In the genomic region with DNA sequence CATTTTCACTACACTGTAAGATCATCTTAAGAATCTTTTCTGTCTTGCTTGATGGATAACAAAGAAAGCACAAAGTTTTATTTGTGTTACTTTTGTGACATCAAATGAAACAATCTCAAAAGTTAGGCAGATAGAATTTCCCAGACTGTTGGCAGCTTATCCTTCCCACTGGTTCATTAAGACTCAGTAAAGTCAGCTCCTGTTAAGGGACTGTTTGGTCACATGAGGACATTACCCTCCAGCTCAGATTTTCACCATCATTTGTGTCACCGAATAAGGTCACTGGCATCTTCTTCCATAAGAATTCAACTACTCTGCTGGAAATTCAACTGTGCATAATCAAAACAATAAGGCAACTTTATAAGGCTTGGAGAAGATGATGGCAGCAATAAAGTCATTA, we compare ENCODE assay signal across 20 mouse cellular contexts.
DNase-seq lines count a peak whose midpoint lies in the region; ATAC-seq and TF ChIP-seq lines count a peak whose summit lies in the region.
"Had no signal": no experiment of that assay in that cellular context is flagged by ENCODE, and none has a peak within 500 bp of the region (broad histone marks: within the 10 kb centered on the region; RNA-seq: fewer than 3 reads in every experiment).

No protein-coding gene starts in this region.

- no peaks in the 10 kb centered on the region for H3K9me3 ChIP-seq in liver, embryonic 12.5 days (replicated peaks)
- H3K9me3 ChIP-seq: G1E had no signal

- 79% methylated on average over 1 of the region's 1 CpGs for WGBS in liver, adult 2 months
- WGBS in liver, embryonic 12.5 days (ENCODE audit: insufficient replicate concordance), result 68% methylated on average over 1 of the region's 1 CpGs

- TF ChIP-seq POLR2A in liver, adult 2 months (IDR thresholded peaks at IDR 0.05; ENCODE audit: extremely low read depth, insufficient read depth, low read length), result no peak

- no peak overlapping the region for H3K4me3 ChIP-seq in liver, adult 2 months (ENCODE audit: insufficient read depth, low read depth, low read length)
- H3K4me3 ChIP-seq in liver, embryonic 12.5 days, result no peak overlapping the region

- H3K27me3 ChIP-seq in liver, adult 2 months (ENCODE audit: control insufficient read depth, insufficient read depth, low read length), result no peaks in the 10 kb centered on the region
- no peaks in the 10 kb centered on the region for H3K27me3 ChIP-seq in liver, embryonic 12.5 days (replicated peaks)
- H3K27me3 ChIP-seq: CH12.LX, Patski had no signal

- no peaks in the 10 kb centered on the region for H3K36me3 ChIP-seq in liver, adult 2 months (ENCODE audit: control insufficient read depth, insufficient read depth, low read length)
- no peaks in the 10 kb centered on the region for H3K36me3 ChIP-seq in liver, embryonic 12.5 days
- H3K36me3 ChIP-seq: G1E had no signal

- no peak overlapping the region for H3K9ac ChIP-seq in liver, adult 2 months (ENCODE audit: low read depth, low read length)
- no peak overlapping the region for H3K9ac ChIP-seq in liver, embryonic 12.5 days

- no peaks in the 10 kb centered on the region for H3K79me2 ChIP-seq in liver, adult 2 months (ENCODE audit: control insufficient read depth, insufficient read depth, low read length)

- ATAC-seq in liver, embryonic 12.5 days, result no peak
- ATAC-seq: activated CD4-positive, CD25-positive, alpha-beta regulatory T cell, adult 4 months; CD4-positive, CD25-positive, alpha-beta regulatory T cell, adult 4 months; Patski had no signal

- DNase-seq in liver, adult 2 months (ENCODE audit: extremely low read depth, low read depth, low spot score), result peak; percentile 54
- peak; percentile 81 for DNase-seq in Muller cell, postnatal 12 days (ENCODE audit: inconsistent ontology term)
- no peak for DNase-seq in adrenal gland, postnatal 10 days
- DNase-seq: adrenal gland, adult 2 months; adrenal gland, adult 8-10 months; adrenal gland, postnatal 14 days; adrenal gland, postnatal 25 days; adrenal gland, postnatal 36 days; B cell, adult 2 months; cerebellum, adult 11 months; cerebellum, adult 11-12 months; cerebellum, adult 18-20 months; cerebellum, adult 2 months; cerebellum, adult 8-10 months had no signal

- TF ChIP-seq CTCF in liver, adult 2 months (IDR thresholded peaks at IDR 0.05; ENCODE audit: low read depth, low read length), result no peak

- H3K4me1 ChIP-seq in liver, adult 2 months (ENCODE audit: control insufficient read depth, insufficient read depth, low read length), result no peaks in the 10 kb centered on the region
- no peaks in the 10 kb centered on the region for H3K4me1 ChIP-seq in liver, embryonic 12.5 days

- H3K4me2 ChIP-seq in liver, embryonic 12.5 days, result no peak overlapping the region

- H3K27ac ChIP-seq in liver, adult 2 months (replicated peaks; ENCODE audit: insufficient read depth, low read depth, low read length), result no peak overlapping the region
- H3K27ac ChIP-seq in liver, embryonic 12.5 days, result no peak overlapping the region
